Mouse (Mus musculus): ENCODE data around the gene Rnf207. TPM values are rescaled to one million over a fixed set of nuclear protein-coding genes. Genes with fewer than 3 reads are reported as not detected.

Rnf207 gene
- polyA plus RNA-seq, 1 experiment from 2014 or later: 0.36 TPM

DNA sequence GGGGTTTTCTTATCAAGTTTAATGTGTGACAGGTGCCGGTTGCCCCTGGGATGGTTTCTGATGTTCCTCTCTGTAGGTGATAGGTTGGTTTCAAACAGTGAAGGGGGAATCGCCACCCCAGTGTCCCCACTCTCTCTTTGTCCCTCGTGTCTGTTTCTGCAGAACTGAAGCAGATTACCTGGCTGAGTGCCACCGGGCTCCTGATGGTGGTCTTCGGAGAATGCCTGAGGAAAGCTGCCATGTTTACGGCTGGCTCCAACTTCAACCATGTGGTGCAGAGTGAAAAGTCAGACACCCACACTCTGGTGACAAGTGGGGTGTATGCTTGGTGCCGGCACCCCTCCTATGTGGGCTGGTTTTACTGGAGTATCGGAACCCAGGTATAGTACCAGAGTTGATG lies 18.4 kb downstream of the Rnf207 start:
- Histone ChIP-seq H3K9me3 (ENCODE audit: low read depth, low read length) (no peaks in the 10 kb centered on the region), H3K36me3 (ENCODE audit: insufficient read depth) (peaks cover 55% of the 10 kb centered on the region), H3K27ac (ENCODE audit: low read depth) (no peak overlapping the region), H3K9ac (no peak overlapping the region), H3K27me3 (ENCODE audit: insufficient read depth, low read length) (no peaks in the 10 kb centered on the region), H3K4me1 (ENCODE audit: insufficient read depth) (peaks cover 8% of the 10 kb centered on the region), H3K4me2 (no peak overlapping the region), H3K4me3 (ENCODE audit: low read depth, low read length) (no peak overlapping the region)
- ATAC-seq (ENCODE audit: insufficient read depth) (no peak), DNase-seq (no peak)
- TF ChIP-seq CTCF (IDR thresholded peaks at IDR 0.05; ENCODE audit: low read depth): no peak
- 84% methylated on average over 8 of the region's 8 CpGs for WGBS

DNA sequence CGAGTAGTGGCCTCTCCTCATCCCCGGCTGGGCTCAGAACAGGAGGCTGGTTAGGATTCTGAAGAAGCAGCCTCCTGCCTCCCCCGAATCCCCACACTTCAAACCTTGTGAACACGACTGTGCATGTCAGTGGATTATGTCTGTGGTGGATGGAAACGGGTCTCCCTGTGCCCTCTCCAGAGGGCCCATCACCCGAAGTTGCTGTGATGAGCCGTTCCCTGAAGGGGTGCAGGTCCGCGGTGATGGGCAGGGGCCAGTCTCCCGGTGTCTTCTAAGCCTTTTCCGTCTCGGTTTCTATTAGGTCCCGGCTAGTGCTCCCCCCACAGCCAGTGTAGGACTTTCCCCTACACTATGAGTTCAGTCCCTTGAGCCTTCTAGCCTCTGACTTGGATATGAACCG lies 20.0 kb downstream of the Rnf207 start:
- no peak overlapping the region for H3K4me3 ChIP-seq (ENCODE audit: low read depth, low read length)
- no peaks in the 10 kb centered on the region for H3K9me3 ChIP-seq (ENCODE audit: low read depth, low read length)
- ATAC-seq (ENCODE audit: insufficient read depth) (no peak), DNase-seq (no peak)
- TF ChIP-seq CTCF (IDR thresholded peaks at IDR 0.05; ENCODE audit: low read depth): no peak
- H3K4me1 ChIP-seq (ENCODE audit: insufficient read depth): peaks cover 8% of the 10 kb centered on the region
- WGBS: 81% methylated on average over 14 of the region's 14 CpGs
- no peaks in the 10 kb centered on the region for H3K27me3 ChIP-seq (ENCODE audit: insufficient read depth, low read length)
- peak overlapping the region; percentile 95; the same call in 1 of the 2 replicates for H3K4me2 ChIP-seq
- peaks cover 40% of the 10 kb centered on the region for H3K36me3 ChIP-seq (ENCODE audit: insufficient read depth)
- peak overlapping the region; percentile 93 for H3K9ac ChIP-seq
- no peak overlapping the region for H3K27ac ChIP-seq (ENCODE audit: low read depth)

DNA sequence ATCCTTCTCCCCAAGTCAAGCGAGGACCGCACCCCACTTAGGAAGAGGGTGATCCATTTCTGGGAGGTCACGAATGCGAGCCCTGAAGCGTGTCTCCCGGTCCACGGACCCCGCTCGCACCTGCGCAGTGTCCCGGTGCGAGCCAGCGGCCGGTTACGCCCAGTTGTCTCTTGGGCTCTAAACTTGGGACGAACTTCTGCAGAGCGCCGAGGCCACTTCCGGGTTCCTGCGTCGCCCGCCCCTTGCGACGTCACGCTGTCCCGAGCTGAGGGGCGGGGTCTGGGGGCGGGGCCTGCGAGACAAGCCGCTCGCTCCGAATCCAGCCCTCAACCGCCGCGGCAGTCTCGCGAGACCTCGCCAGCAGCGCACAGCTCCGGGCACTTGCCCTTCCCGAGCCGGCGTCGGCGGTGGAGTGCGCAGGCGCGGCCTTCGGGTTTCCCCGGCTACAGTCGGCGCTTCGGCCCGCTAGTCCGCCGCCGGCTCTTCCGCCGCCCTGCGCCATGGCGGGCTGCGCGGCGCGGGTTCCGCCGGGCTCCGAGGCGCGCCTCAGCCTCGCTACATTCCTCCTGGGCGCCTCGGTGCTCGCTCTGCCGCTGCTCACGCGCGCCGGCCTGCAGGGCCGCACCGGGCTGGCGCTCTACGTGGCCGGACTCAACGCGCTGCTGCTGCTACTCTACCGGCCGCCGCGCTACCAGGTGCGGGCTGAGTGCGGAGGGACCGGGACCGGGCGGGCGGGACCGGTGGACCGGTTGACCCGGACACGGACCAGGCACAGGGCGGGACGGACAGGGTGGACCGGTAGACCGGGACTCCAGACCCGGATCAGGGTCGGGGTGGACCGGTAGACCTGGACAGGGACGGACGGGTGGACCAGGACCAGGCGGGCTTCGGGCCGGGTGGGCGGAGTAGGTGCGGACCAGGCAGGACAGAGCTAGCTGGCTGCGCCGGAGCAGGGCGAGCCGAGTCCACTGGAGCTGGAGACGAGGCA lies 21.6 kb downstream of the Rnf207 start, which contains the start of gene Icmt:
Icmt (plus strand) TSS at position 354 of the 988 bp plus-strand sequence.
- peak; percentile 100 for DNase-seq
- Histone ChIP-seq H3K4me1 (ENCODE audit: insufficient read depth) (peaks cover 8% of the 10 kb centered on the region), H3K4me3 (ENCODE audit: low read depth, low read length) (peak within 1 kb of the TSS; percentile 95), H3K9me3 (ENCODE audit: low read depth, low read length) (no peaks in the 10 kb centered on the region), H3K9ac (peak within 1 kb of the TSS; percentile 93), H3K27me3 (ENCODE audit: insufficient read depth, low read length) (peaks cover 8% of the 10 kb centered on the region), H3K4me2 (peak within 1 kb of the TSS; percentile 95), H3K27ac (ENCODE audit: low read depth) (peak within 1 kb of the TSS; percentile 67; the same call in 1 of the 2 replicates), H3K36me3 (ENCODE audit: insufficient read depth) (peaks cover 26% of the 10 kb centered on the region; the same call in 1 of the 2 replicates)
- no peak; the same call in 1 of the 2 replicates for TF ChIP-seq CTCF (IDR thresholded peaks at IDR 0.05; ENCODE audit: low read depth)
- peak; percentile 96 for ATAC-seq (ENCODE audit: insufficient read depth)
- WGBS: under 1% methylated on average over 118 of the region's 119 CpGs

DNA sequence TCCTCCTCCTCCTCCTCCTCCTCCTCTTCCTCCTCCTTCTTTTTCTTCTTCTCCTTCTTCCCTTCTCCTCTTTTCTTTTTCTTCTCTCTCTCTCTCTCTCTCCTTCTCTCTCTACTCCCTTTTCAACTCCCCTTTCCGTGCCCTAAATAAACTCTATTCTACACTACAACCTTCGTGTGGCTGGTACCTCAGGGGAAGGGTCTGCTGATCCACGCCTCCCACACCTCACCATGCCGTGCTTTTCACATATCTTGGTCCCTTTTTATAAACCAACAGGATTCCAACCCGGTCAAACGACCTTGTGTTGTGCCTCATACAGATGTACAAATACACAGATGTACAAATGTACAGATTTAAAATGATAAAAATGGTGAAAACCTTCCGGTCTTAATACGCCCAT lies 22.4 kb downstream of the Rnf207 start:
- Histone ChIP-seq H3K27me3 (ENCODE audit: insufficient read depth, low read length) (peaks cover 16% of the 10 kb centered on the region), H3K9ac (peak overlapping the region; percentile 49; the same call in 1 of the 2 replicates), H3K9me3 (ENCODE audit: low read depth, low read length) (no peaks in the 10 kb centered on the region), H3K4me3 (ENCODE audit: low read depth, low read length) (peak overlapping the region; percentile 95), H3K27ac (ENCODE audit: low read depth) (no peak overlapping the region), H3K36me3 (ENCODE audit: insufficient read depth) (peaks cover 19% of the 10 kb centered on the region; the same call in 1 of the 2 replicates), H3K4me1 (ENCODE audit: insufficient read depth) (peaks cover 8% of the 10 kb centered on the region), H3K4me2 (peak overlapping the region; percentile 73)
- ATAC-seq (ENCODE audit: insufficient read depth) (no peak), DNase-seq (no peak)
- TF ChIP-seq CTCF (IDR thresholded peaks at IDR 0.05; ENCODE audit: low read depth): no peak
- 9% methylated on average over 8 of the region's 8 CpGs for WGBS

DNA sequence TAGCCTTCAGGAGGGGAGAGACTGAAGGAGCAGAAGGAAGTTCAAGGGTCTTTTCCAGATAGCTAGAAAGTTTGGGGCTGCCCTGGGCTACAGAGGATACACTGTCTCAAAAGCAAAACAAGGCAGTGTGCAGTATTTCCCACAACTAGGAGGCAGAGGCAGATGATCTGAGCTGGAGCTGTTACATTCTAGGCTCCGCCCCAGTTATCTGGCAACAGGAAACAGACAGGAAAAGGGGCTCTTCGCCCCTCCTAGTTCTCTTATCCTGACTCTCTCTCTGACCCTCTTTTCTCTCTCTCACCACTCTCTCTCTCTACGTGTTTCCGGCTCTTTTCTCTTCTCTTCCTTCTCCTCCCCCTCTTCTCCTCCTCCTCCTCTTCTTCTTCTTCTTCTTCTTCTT lies 22.9 kb downstream of the Rnf207 start:
- ATAC-seq (ENCODE audit: insufficient read depth) (no peak), DNase-seq (peak; percentile 63)
- peaks cover 14% of the 10 kb centered on the region; the same call in 1 of the 2 replicates for H3K36me3 ChIP-seq (ENCODE audit: insufficient read depth)

DNA sequence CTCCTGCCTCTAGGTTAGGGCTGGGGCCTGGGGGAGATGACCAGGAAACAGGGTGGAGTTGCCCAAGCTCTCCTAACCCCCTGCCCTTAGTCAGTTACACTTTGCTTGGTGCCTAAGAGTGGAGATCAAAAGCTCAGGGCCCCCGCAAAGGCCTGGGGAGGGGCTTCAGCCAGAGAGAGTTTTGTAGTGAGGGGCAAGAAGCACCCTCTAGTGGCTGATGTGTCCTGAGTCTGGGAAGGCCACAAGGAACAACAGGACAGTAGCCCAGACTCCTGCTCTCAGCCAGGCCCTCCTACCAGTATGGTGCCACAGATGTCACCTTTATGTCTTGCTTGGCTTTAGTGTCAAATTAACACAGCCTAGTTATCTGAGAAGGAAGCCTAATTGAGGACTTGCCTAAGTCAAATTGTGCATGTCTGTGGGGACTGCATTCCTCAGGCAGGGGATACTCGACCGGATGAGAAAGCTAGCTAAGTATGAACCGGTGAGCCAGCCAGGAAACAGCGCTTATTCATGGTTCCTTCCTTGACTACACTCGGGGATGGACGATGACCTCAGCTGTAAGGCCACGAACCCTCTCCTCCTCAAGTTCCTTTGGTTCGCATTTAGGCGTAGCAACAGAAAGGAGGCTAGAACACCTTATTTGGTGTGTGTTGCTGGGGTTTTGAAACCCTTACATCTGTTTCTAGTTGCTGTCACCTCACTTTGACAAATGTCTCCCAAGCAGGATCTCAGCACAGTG lies 24.4 kb downstream of the Rnf207 start:
- peak; percentile 45; the same call in 1 of the 2 replicates for TF ChIP-seq CTCF (IDR thresholded peaks at IDR 0.05; ENCODE audit: low read depth)
- WGBS: 43% methylated on average over 10 of the region's 10 CpGs
- Histone ChIP-seq H3K9ac (no peak overlapping the region), H3K4me3 (ENCODE audit: low read depth, low read length) (no peak overlapping the region), H3K4me2 (no peak overlapping the region), H3K36me3 (ENCODE audit: insufficient read depth) (no peaks in the 10 kb centered on the region; the same call in 1 of the 2 replicates), H3K4me1 (ENCODE audit: insufficient read depth) (peaks cover 8% of the 10 kb centered on the region), H3K27ac (ENCODE audit: low read depth) (no peak overlapping the region), H3K9me3 (ENCODE audit: low read depth, low read length) (no peaks in the 10 kb centered on the region), H3K27me3 (ENCODE audit: insufficient read depth, low read length) (peaks cover 36% of the 10 kb centered on the region)
- no peak for ATAC-seq (ENCODE audit: insufficient read depth)
- peak; percentile 47 for DNase-seq

More for the DNA sequence above, 22.9 kb downstream of the Rnf207 start:
- no peak overlapping the region for H3K9ac ChIP-seq
- TF ChIP-seq CTCF (IDR thresholded peaks at IDR 0.05; ENCODE audit: low read depth): no peak
- no peak overlapping the region for H3K4me3 ChIP-seq (ENCODE audit: low read depth, low read length)
- WGBS: 18% methylated on average over 4 of the region's 4 CpGs
- H3K4me1 ChIP-seq (ENCODE audit: insufficient read depth): peaks cover 8% of the 10 kb centered on the region
- H3K27me3 ChIP-seq (ENCODE audit: insufficient read depth, low read length): peaks cover 20% of the 10 kb centered on the region
- no peaks in the 10 kb centered on the region for H3K9me3 ChIP-seq (ENCODE audit: low read depth, low read length)
- peak overlapping the region; percentile 21; the same call in 1 of the 2 replicates for H3K27ac ChIP-seq (ENCODE audit: low read depth)
- peak overlapping the region; percentile 8; the same call in 1 of the 2 replicates for H3K4me2 ChIP-seq
